Mouse (Mus musculus) monocyte, adult 5-6 weeks (primary cell): ENCODE data around the gene Phactr2. TPM values are rescaled to one million over a fixed set of nuclear protein-coding genes. Genes with fewer than 3 reads are reported as not detected.

Experiments
- ATAC-seq: fragments of 153-309, 156-312 bp; replicated peaks from 2 replicates; pipeline ENCODE4 v1.8.0; 2017; ENCODE audit warnings: mild to moderate bottlenecking; ENCODE audit not compliant: low TSS enrichment, insufficient number of reproducible peaks, severe bottlenecking, poor library complexity, low FRiP score
- total RNA-seq: library from RNA; stranded (forward); fragments of 200-1000, 200-491, 200-594 nt; gene quantifications from 3 replicates; pipeline ENCODE4 v1.2.3, GENCODE M21; 2017

Gene Phactr2
- total RNA-seq, 1 experiment from 2014 or later, result 15.6 TPM

- ATAC-seq, result no peak
These were observed 52.1 kb downstream of the Phactr2 start for GRCm38 (mm10) chr10:13422121-13422520.

DNA sequence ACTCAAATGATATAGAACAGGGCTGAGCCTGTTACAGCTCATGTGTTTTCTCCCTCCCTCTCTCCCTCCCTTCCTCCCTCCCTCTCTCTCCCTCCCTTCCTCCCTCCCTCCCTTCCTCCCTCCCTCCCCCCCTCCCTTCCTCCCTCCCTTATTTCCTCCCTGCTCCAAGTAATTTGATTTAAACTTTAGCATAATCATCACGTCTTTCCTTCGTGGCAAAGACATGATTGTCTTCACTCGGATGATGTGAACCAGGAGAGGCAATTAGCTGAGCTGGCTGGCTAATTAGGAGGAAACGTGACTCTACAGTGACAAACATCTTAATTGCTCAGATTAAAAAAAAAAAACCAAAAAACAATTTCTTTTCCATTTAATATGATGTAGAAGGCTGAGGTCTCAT is 55.0 kb downstream of the Phactr2 start:
- no peak for ATAC-seq

DNA sequence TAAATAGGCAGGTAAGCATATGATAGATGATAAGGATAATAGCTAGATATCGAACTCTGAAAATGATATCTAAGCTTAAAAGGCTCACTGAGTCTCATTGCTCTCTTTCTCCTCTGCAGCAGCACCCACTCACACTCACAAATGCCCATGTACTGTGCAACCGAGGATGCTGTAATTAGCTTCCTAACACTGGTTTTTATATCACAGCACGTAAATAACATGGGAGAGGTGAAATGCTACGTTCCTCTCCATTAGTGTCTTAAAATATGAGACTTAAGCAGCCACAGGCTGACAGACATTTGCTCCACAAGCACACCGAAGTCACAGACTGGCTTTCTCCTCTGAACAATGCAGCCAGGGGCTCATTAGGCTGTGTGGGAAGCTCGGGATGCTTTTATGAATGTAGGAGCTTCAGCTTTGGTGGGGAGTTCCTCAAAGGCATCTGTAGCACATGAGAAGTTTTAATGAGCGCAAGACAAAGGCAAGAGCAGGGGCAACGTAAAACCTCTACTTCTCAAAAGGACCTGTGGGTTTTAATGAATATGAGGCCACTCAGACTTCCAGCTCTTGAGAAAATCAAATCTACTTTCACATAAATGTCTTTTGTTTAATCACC is 58.6 kb downstream of the Phactr2 start:
- ATAC-seq, result no peak

DNA sequence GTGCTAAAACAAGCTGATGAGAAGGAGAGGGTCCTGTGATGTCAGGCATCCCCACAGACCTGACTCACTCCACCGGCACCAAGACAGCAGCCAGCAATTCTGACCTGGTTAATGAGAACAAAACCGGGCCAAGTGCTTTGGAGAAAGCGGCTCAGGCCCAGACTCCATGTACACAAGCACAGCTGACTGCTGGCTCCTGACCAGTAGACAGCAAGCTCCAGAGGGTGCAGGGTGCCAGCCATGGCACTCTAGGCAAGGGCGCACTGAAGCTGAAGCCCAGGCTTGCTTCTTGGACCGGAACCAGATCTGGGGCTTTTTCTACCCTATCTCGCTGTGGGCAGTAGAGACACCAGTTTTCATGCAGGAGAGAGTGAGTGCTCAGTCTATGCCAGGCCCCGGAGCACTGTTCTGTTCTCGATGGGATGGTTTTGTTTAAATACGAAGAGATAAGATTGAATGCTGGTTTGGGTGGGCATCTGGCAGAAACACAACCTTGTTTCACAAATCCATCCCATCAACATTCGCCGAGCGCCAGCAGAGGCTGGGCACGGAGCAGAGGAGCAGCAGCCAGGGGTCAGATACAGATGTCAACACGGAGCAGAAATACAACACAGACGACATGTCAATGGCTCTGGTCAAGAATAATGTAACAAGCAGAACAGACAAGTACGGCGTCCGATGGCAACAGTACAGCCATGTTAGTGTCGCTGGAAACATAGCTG is 61.8 kb downstream of the Phactr2 start:
- ATAC-seq, result no peak

DNA sequence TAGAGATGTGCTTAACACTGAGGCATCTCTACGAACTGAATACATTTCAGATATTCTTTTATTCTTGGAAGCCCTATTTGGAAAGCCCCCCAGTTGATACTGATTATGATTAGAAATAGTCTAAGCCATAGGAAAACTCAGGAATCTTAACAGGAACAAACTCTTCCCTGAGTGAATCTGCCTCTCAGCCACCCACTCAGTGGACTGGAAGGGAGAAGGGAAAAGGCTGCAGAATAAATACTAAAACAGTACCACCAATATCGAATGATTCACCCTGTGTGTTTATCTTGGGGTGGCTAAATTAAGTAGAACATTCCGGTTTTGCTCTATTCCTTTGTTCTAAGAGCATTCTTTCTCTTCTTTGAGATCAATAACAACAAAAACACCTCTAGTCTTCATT is 63.2 kb downstream of the Phactr2 start:
- ATAC-seq, result no peak

- ATAC-seq, result no peak
These were observed 72.2 kb downstream of the Phactr2 start for GRCm38 (mm10) chr10:13401971-13402370.

- ATAC-seq, result no peak
These were observed 78.5 kb downstream of the Phactr2 start for GRCm38 (mm10) chr10:13395753-13396152.

- ATAC-seq, result no peak
These were observed 80.2 kb downstream of the Phactr2 start for GRCm38 (mm10) chr10:13394000-13394399.

GRCm38 (mm10) chr10:13388116-13388922 is 85.9 kb downstream of the Phactr2 start:
- ATAC-seq, result no peak

DNA sequence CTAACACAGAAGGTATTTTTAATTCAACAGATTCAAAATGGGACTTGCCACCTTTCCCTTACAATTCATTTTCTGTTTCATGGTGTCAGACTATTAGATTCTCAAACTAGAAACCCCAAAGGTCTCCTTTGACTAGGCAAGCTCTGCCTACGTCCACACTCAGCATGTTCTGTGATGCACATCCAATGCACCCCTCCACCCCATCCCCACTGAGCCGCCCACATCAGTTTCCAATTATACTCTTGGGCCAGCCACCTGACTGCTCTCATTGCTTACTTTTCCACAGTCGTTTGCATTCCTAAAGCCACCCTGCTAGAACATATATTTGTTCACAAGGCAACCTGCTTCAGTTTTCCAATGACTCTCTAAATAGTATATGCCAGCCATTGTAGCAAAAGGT is 89.3 kb downstream of the Phactr2 start:
- no peak for ATAC-seq

DNA sequence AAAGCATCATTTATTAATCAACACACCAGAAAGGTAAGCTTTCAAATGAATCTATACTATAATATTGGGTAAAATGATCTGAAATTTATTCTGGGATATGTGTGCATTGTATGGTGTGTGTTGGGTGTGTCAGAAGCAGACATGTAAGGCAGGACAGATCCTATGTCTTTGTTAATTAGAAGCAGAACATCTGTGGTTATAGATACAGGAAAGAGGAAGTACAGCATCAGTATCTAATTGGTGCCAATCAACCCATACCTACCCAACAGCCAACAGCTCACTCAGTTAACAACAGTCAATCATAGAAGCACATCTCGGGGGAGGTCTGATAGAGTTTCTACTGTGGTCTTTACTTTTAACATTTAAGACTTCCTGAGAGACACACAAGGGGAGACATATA is 96.3 kb downstream of the Phactr2 start:
- ATAC-seq, result no peak

- ATAC-seq, result no peak
These were observed 97.6 kb downstream of the Phactr2 start for GRCm38 (mm10) chr10:13376428-13377260.

GRCm38 (mm10) chr10:13375820-13376219 is 98.4 kb downstream of the Phactr2 start:
- no peak for ATAC-seq

- ATAC-seq, result no peak
These were observed 104.4 kb downstream of the Phactr2 start for GRCm38 (mm10) chr10:13369581-13370375.

DNA sequence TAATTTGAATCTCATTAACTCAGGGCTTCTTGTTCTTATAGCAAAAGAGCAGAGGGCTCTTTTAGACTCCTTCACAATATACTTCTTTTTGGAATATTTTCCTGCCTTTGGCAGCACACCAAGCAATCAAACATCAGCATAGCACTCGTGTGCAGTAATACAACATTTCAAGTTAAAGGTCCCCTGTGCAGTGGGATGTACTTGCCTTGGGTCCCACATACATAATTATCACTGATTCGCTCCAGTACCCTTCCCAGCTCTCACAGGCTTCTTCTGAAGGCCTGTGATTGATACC is 110.0 kb downstream of the Phactr2 start:
- no peak for ATAC-seq

- no peak for ATAC-seq
These were observed 110.5 kb downstream of the Phactr2 start for GRCm38 (mm10) chr10:13363499-13364285.

- ATAC-seq, result no peak
These were observed 113.3 kb downstream of the Phactr2 start for GRCm38 (mm10) chr10:13360913-13361312.

DNA sequence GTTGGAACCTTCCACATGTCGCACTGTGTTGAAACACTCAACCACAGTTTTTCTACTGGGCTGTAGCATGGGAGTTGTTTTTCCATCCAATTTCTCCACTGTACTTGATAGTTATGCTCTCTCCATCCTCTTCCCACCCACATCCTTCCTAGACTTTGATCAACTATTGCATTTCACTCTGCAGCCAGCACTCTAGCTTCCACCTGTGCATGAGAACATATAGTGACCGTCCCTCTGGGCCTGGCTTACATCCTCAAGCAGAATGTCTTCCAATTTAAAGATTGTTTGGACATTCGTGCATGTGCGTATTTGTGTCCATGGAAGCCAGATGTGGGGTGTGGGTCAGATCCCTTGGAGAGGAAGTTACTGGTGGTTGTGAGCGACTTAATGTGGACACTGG is 114.4 kb downstream of the Phactr2 start:
- ATAC-seq, result no peak
